Comparison of ENCODE assay signal across 10 mouse cellular contexts in the genomic region with DNA sequence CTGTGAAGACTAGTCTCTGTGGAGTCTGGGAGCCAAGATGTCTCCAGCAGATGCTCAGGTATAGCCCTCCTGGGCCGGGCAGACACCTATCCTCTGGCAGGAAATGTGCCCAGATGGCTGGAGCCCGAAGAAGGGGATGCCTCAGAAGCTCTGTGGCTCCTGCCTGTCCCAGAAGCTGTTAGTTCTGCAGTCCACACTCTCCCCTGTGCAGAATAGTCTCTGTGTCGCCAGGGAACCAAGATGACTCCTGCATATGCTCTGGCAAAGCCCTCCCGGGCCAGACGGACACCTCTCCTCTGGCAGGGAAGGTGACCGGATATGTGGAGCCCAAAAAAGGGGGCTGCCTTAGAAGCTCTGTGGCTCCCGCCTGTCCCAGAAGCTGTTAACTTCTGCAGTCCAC. TPM values are rescaled to one million over a fixed set of nuclear protein-coding genes. Genes with fewer than 3 reads are reported as not detected.
"Had no signal": no experiment of that assay in that cellular context is flagged by ENCODE, and none has a peak within 500 bp of the region (broad histone marks: within the 10 kb centered on the region; RNA-seq: fewer than 3 reads in every experiment).

No protein-coding gene starts in this region.

- DNase-seq: lung, adult 2 months; lung, postnatal 14 days; lung, postnatal 36 days; right cerebral cortex, postnatal 14 days; thymus, adult 2 months; thymus, postnatal 25 days; thymus, postnatal 4 days had no signal

RNA-seq across cellular contexts. Expression of gene Scn2a, which starts 32.1 kb away (rescaled TPM):
- total RNA-seq: megakaryocyte progenitor cell, adult 5-6 weeks; monocyte, adult 5-6 weeks; neutrophil, adult 5-6 weeks had no signal
